Mouse (Mus musculus) limb, embryonic 11.5 days (tissue): Measurements from ENCODE around the gene Dock2. TPM values are rescaled to one million over a fixed set of nuclear protein-coding genes. Genes with fewer than 3 reads are reported as not detected.
"Not testable (repeated sequence)": the region's sequence is repeated elsewhere in the genome, so short reads cannot be mapped to it uniquely, and the experiment has no call there.

ENCODE experiments used
- ATAC-seq: fragments of 200-750 bp; cut with Nextera tagmentation; 2 replicates; pipeline ENCODE4 v1.8.0; 2017; ENCODE audit warnings: low read depth; ENCODE audit not compliant: insufficient number of reproducible peaks, low FRiP score, low TSS enrichment
- DNase-seq: peaks from one replicate; pipeline ENCODE4 v3.0.0-alpha.2; 2015; ENCODE audit warnings: low spot score
- H3K27ac ChIP-seq: fragments of 300-500 bp; sonication (generic); replicated peaks from 2 replicates; pipeline ENCODE4 v1.5.1; 2014; ENCODE audit warnings: low read depth, mild to moderate bottlenecking, low read length
- H3K27me3 ChIP-seq: fragments of 300-500 bp; sonication (generic); 2 replicates; pipeline ENCODE4 v1.6.1; 2014; ENCODE audit warnings: mild to moderate bottlenecking, low read length, mixed read lengths; ENCODE audit not compliant: control insufficient read depth, insufficient read depth
- H3K36me3 ChIP-seq: fragments of 300-500 bp; sonication (generic); 2 replicates; pipeline ENCODE4 v1.6.1; 2014; ENCODE audit warnings: mild to moderate bottlenecking, low read length, moderate library complexity, mixed read lengths; ENCODE audit not compliant: control insufficient read depth, insufficient read depth
- H3K4me1 ChIP-seq: fragments of 300-500 bp; sonication (generic); 2 replicates; pipeline ENCODE4 v1.6.1; 2014; ENCODE audit warnings: low read length, mixed read lengths; ENCODE audit not compliant: control insufficient read depth, insufficient read depth
- H3K4me2 ChIP-seq: fragments of 300-500 bp; sonication (generic); 2 replicates; pipeline ENCODE4 v1.6.1; 2014; ENCODE audit warnings: low read depth, mild to moderate bottlenecking, moderate library complexity; ENCODE audit not compliant: severe bottlenecking
- H3K4me3 ChIP-seq: fragments of 300-500 bp; sonication (generic); 2 replicates; pipeline ENCODE4 v1.5.1; 2014; ENCODE audit warnings: low read depth, low read length
- H3K9ac ChIP-seq: fragments of 300-500 bp; sonication (generic); 2 replicates; pipeline ENCODE4 v1.6.1; 2014; ENCODE audit warnings: mild to moderate bottlenecking, low read length
- H3K9me3 ChIP-seq: fragments of 300-500 bp; sonication (generic); 2 replicates; pipeline ENCODE4 v1.6.1; 2016; ENCODE audit warnings: low read length; ENCODE audit not compliant: control insufficient read depth
- WGBS: fragments of 180-500 bp; shearing (Covaris S2); extraction: QIAGEN DNeasy Blood & Tissue Kit; methylation state at CpG from one replicate; pipeline ENCODE4 v1.1.7; 2014; 5-methylcytosine and 5-hydroxymethylcytosine counted together
- polyA plus RNA-seq: library from polyadenylated mRNA; unstranded; fragments of >200 nt; fragmentation: Nextera tagmentation; extraction: Ambion mirVana; gene quantifications from 2 replicates; pipeline ENCODE4 v1.2.1, GENCODE M21; 2014

Dock2 gene
- 0.25 and 0.41 TPM in 2 replicates for polyA plus RNA-seq

DNA sequence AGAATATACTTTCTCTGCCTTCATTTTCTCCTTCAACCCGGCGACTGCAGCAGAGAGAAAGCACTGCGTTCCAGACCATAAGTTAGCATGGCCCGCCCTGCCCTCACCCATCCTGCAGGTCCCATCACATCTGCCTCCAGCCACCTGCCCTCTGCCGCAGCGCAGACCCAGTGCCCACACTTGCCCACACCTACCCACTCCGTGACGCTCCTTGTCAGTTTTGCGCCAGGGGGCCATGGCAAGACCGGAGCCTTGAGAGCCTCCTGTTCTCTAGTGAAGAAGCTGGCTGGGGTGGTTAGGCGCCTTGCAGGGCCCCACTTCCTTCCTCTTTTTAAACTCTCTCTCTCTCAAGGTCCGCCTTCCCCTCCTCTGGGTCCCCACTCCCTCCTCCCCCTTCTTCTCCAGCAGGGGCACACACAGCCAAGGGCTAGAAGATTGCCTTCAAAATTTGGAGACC lies at the start of gene Dock2:
Dock2 (minus strand) TSS at position 306 of the 457 bp plus-strand sequence.
- H3K4me1 ChIP-seq: no peaks in the 10 kb centered on the region

DNA sequence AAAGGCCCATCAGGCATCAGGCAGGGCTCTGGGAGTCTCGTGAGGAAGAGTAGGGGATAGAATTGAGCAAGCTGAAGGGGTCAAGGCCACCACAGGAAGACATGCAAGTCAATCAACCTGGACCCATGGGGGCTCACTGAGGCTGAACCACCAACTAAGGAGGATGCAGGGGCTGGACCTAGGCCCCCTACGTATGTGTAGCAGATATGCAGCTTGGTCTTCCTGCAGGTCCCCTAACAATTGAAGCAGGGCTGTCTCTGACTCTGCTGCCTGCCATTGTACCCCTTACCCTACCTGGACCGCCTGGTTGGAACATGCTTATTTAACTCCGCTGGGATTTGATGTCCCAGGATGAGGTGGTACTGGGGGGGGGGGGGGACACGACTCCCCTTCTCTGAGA lies 49.0 kb upstream of the Dock2 start:
- peak overlapping the region; percentile 64 for H3K4me3 ChIP-seq
- ATAC-seq (no peak), DNase-seq (no peak)
- WGBS: 17% methylated on average over 4 of the region's 5 CpGs
- peak overlapping the region; percentile 53 for H3K4me2 ChIP-seq
- no peaks in the 10 kb centered on the region for H3K9me3 ChIP-seq
- peaks cover 12% of the 10 kb centered on the region; the same call in 1 of the 2 replicates for H3K36me3 ChIP-seq
- no peak overlapping the region for H3K27ac ChIP-seq
- H3K9ac ChIP-seq: peak overlapping the region; percentile 74
- H3K4me1 ChIP-seq: no peaks in the 10 kb centered on the region
- no peaks in the 10 kb centered on the region for H3K27me3 ChIP-seq

More for the DNA sequence above, at the start of gene Dock2:
- Histone ChIP-seq H3K4me2 (no peak within 1 kb of the TSS), H3K9ac (no peak within 1 kb of the TSS), H3K9me3 (no peaks in the 10 kb centered on the region), H3K27me3 (no peaks in the 10 kb centered on the region), H3K27ac (no peak within 1 kb of the TSS), H3K36me3 (no peaks in the 10 kb centered on the region), H3K4me3 (no peak within 1 kb of the TSS)
- 86% methylated on average over 12 of the region's 12 CpGs for WGBS
- ATAC-seq (no peak), DNase-seq (no peak)

DNA sequence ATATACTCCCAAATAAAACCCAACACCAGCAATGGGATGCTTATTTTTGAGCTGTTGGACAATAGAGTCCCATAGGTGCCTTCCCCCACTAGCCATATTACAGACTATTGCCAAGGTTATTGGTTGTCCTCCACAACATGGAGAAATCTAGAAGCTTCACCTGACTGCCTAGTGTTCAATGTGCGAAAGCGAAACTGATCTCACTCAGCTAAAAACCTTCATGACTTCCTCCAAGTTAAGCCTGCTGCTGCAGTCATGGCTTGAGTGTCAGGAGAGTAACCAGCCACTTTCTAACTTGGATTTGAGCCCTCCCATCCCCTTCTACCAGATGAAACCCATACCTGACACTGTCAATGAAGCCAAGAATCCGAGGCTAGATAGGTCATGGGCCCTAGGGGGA lies 44.1 kb upstream of the Dock2 start:
- Histone ChIP-seq H3K9me3 (no peaks in the 10 kb centered on the region), H3K27ac (no peak overlapping the region), H3K36me3 (peaks cover 19% of the 10 kb centered on the region), H3K4me1 (no peaks in the 10 kb centered on the region), H3K4me2 (no peak overlapping the region), H3K27me3 (no peaks in the 10 kb centered on the region), H3K9ac (no peak overlapping the region), H3K4me3 (no peak overlapping the region)
- WGBS: 92% methylated on average over 3 of the region's 3 CpGs
- DNase-seq (no peak), ATAC-seq (no peak)

- H3K36me3 ChIP-seq: peaks cover 21% of the 10 kb centered on the region
- H3K9me3 ChIP-seq: no peaks in the 10 kb centered on the region
- ATAC-seq (no peak), DNase-seq (no peak)
- no peak overlapping the region for H3K9ac ChIP-seq
- H3K4me1 ChIP-seq: no peaks in the 10 kb centered on the region
- no peak overlapping the region for H3K27ac ChIP-seq
- no peak overlapping the region for H3K4me2 ChIP-seq
- 96% methylated on average over 2 of the region's 2 CpGs for WGBS
- H3K4me3 ChIP-seq: no peak overlapping the region
- H3K27me3 ChIP-seq: no peaks in the 10 kb centered on the region
Measured at GRCm38 (mm10) chr11:34826940-34827339, 43.2 kb upstream of the Dock2 start.

- no peak for ATAC-seq
- 94% methylated on average over 4 of the region's 4 CpGs for WGBS
- peaks cover 16% of the 10 kb centered on the region for H3K36me3 ChIP-seq
Measured at GRCm38 (mm10) chr11:34824791-34825190, 41.1 kb upstream of the Dock2 start.

DNA sequence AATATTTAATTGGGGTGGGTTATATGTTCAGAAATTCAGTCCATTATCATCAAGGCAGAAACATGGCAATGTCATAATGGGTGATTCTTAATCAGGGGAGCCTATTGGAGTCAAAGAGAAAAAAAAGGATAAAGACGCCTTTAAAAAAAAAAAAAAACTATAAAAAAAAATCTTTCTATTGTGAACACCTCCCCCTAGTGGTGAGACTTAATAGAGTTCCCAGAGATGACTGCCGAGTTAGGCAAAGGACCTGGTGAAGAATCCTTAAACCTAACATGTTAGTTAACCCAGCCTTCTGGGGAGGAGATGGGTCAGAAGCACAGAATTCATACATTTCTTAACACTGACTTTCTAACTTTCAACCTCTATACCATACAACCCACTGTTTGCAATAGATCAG lies 31.1 kb upstream of the Dock2 start:
- no peak overlapping the region for H3K4me2 ChIP-seq
- H3K4me3 ChIP-seq: no peak overlapping the region
- peaks cover 13% of the 10 kb centered on the region for H3K36me3 ChIP-seq
- peak; percentile 24 for DNase-seq
- H3K27ac ChIP-seq: no peak overlapping the region
- H3K4me1 ChIP-seq: no peaks in the 10 kb centered on the region
- ATAC-seq: no peak
- H3K9me3 ChIP-seq: no peaks in the 10 kb centered on the region
- H3K9ac ChIP-seq: no peak overlapping the region
- 25% methylated on average over 2 of the region's 2 CpGs for WGBS
- no peaks in the 10 kb centered on the region for H3K27me3 ChIP-seq

More at GRCm38 (mm10) chr11:34824791-34825190, 41.1 kb upstream of the Dock2 start:
- Histone ChIP-seq H3K4me3 (no peak overlapping the region), H3K4me2 (no peak overlapping the region), H3K4me1 (no peaks in the 10 kb centered on the region), H3K27me3 (no peaks in the 10 kb centered on the region), H3K9ac (no peak overlapping the region), H3K9me3 (no peaks in the 10 kb centered on the region), H3K27ac (no peak overlapping the region)
- no peak for DNase-seq

DNA sequence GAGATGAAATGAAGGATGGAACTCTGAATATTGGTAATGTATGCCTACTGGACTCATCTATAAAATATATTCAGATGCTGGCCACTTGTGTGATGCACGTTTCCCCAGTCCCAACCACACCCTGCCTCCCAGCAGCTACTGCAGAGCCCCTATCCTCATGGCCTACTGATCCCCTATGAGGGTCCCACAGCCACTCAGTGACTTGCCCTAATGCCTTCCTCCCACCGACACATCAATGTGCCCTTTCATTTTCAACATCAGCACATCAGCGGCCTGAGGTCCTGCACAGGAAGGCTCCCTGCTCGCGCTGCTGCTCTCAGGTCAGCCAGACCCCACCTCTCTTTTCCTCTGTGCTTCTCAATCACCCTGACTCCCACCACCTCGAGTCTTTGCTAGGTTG lies 30.6 kb upstream of the Dock2 start:
- Histone ChIP-seq H3K4me3 (no peak overlapping the region), H3K4me1 (no peaks in the 10 kb centered on the region), H3K27me3 (no peaks in the 10 kb centered on the region), H3K36me3 (peaks cover 13% of the 10 kb centered on the region), H3K9ac (no peak overlapping the region), H3K27ac (no peak overlapping the region), H3K9me3 (no peaks in the 10 kb centered on the region), H3K4me2 (no peak overlapping the region)
- ATAC-seq (no peak), DNase-seq (no peak)
- WGBS: 89% methylated on average over 6 of the region's 6 CpGs

DNA sequence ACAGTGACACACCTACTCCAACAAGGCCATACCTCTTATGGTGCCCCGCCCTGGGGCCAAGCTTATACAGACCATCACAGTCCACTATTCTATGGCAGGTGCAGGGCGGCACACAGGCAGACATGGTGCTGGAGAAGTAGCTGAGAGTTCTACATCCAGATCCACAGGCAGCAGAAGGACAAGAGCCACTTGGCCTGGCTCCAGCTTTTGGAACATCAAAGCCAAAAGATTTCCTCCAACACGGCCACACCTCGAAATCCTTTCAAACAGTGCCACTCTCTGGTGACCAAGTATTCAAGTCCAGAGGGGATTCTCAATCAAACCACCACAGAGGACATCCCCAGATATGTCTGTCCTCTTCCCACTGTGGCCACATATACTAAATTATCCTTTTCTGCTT lies 21.3 kb upstream of the Dock2 start:
- not testable (repeated sequence) for H3K9me3 ChIP-seq, H3K9ac ChIP-seq, DNase-seq, H3K4me2 ChIP-seq, H3K27ac ChIP-seq, H3K36me3 ChIP-seq, ATAC-seq, H3K27me3 ChIP-seq, H3K4me1 ChIP-seq, H3K4me3 ChIP-seq
- 88% methylated on average over 4 of the region's 4 CpGs for WGBS

DNA sequence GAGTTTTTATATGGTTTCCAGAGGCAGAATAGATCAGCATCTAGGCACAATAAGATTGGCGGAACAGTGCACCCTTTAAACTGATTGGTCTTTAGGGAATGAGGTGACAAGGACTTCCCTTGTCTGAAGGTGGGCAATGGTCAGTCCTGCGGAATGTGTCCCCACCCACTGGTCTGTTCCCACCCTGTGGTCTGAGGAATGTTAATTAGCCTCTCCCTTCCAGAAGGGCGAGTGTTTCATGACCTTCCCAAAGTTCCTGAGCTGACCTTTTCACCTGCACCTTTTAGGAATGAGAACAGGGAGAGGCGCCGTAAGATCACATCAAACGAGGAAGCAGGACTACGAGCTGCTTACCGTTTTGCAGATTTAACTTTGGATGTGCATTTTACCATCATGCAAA lies 14.4 kb upstream of the Dock2 start:
- H3K27ac ChIP-seq, ATAC-seq, H3K4me3 ChIP-seq, H3K9me3 ChIP-seq, H3K4me1 ChIP-seq, H3K9ac ChIP-seq, H3K27me3 ChIP-seq, H3K4me2 ChIP-seq, H3K36me3 ChIP-seq, DNase-seq: not testable (repeated sequence)
- 39% methylated on average over 8 of the region's 8 CpGs for WGBS
